Mouse (Mus musculus) brain, embryonic 14.5 days (tissue): ENCODE data around the gene Ssu72.

Experiments used
- CTCF ChIP-seq: fragments of 200-500 bp; IDR thresholded peaks from 2 replicates; pipeline ENCODE4 v1.5.1; 2012; ENCODE audit warnings: inconsistent platforms, mild to moderate bottlenecking, moderate library complexity, borderline replicate concordance; ENCODE audit not compliant: insufficient read depth, insufficient read length; ENCODE audit errors: extremely low read depth
- POLR2A ChIP-seq: fragments of 200-500 bp; IDR thresholded peaks from 2 replicates; pipeline ENCODE4 v1.6.1; 2012; ENCODE audit warnings: mild to moderate bottlenecking, inconsistent platforms, borderline replicate concordance; ENCODE audit not compliant: poor library complexity, insufficient read depth, insufficient read length, severe bottlenecking; ENCODE audit errors: extremely low read depth

- TF ChIP-seq POLR2A (no peak), CTCF (no peak)
Observed at GRCm38 (mm10) chr4:155761356-155762099, 56.9 kb downstream of the Ssu72 start.
